Mouse (Mus musculus): ENCODE data around the gene Fxr2.

Fxr2 gene

GRCm38 (mm10) chr11:69632284-69633089 lies at the start of gene Fxr2:
Fxr2 (plus strand) TSS chr11:69632990.
- peak; percentile 100 for DNase-seq

GRCm38 (mm10) chr11:69584008-69584407 lies 48.8 kb upstream of the Fxr2 start:
- DNase-seq: no peak

DNA sequence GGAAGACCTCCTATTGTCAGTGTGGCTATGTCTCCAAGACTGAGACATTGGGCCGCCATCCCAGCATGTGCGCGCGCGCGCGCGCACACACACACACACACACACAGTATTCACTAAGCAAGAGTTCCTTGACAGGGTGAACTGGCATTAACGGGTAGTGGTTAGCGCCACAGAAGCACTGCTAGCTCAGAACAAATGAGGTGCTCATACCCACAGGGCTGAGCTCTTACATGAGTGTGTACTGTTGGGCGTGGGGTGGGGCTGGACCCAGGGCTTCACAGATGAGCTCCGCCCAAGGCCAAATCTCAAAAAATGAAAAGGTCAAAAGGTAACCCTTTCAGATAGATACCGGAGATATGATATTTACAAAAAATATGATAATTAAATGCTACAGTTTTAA lies 47.9 kb upstream of the Fxr2 start:
- DNase-seq: no peak

- no peak for DNase-seq
Observed at GRCm38 (mm10) chr11:69585718-69586325, 47.0 kb upstream of the Fxr2 start.

DNA sequence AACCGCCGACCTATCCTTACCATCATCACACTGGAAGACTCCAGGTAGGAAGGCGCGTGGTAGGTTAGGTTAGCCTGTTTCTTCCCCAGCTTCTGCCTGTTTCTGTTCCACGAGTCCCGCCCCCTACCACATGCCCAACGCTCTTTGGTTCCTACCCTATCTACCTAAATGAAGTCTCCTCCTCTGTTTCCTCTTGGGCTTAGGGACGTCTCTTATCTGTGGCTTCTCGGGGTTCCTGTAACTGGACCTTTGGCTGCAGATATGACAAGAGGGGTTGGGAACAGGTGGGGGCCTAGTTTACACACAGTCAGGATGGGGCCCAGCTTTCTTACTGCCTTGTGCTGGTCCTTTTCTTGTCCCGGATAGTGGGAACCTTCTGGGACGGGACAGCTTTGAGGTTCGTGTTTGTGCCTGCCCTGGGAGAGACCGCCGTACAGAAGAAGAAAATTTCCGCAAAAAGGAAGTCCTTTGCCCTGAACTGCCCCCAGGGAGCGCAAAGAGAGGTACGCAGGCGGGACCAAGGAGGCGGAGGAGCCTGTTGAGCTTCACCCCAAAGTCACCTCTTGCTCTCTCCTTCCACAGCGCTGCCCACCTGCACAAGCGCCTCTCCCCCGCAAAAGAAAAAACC lies 43.5 kb upstream of the Fxr2 start:
- DNase-seq: no peak

GRCm38 (mm10) chr11:69590622-69591021 lies 42.2 kb upstream of the Fxr2 start:
- no peak for DNase-seq

DNA sequence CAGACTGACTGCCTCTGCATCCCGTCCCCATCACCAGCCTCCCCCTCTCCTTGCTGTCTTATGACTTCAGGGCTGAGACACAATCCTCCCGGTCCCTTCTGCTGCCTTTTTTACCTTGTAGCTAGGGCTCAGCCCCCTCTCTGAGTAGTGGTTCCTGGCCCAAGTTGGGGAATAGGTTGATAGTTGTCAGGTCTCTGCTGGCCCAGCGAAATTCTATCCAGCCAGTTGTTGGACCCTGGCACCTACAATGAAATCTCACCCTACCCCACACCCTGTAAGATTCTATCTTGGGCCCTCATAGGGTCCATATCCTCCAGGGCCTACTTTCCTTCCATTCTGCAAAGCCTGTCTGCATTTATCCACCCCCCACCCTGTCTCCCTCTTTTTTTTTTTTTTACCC lies 41.4 kb upstream of the Fxr2 start:
- DNase-seq: no peak

DNA sequence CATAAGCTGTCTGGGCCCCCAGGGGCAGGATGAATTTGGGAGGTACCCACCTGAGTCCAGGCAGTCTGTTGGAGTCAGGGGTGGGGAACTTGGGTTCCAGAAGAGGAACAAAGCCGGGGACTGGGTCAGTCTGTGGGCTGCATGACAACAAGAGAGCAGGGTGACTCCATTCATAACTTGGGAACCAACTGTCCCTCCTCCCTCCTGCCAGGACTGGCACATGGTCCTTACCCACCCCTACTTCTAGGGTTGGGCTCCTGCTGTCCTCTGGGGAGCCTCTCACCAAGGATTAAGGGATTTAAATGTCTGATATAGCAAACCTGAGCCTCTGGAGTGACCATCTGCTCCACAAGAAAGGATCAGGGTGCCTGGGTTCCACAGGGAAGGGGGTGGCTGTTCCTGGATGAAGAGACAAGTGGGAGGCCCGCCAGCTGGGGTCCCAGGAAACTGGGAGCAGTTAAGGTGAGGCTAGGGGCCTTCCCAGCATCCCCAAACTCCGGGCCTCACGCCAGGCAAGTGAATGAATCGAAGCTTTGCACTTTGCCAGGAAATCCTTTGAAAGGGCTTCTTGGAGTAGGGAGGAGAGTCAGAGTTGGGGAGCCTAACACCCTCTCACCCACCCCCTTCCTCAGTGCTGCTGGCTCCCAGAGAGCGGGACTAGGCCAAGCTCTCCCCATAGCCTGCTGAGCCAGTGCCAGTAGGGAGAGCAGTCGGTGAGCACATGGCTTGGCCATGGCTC lies 40.7 kb upstream of the Fxr2 start:
- no peak for DNase-seq

DNA sequence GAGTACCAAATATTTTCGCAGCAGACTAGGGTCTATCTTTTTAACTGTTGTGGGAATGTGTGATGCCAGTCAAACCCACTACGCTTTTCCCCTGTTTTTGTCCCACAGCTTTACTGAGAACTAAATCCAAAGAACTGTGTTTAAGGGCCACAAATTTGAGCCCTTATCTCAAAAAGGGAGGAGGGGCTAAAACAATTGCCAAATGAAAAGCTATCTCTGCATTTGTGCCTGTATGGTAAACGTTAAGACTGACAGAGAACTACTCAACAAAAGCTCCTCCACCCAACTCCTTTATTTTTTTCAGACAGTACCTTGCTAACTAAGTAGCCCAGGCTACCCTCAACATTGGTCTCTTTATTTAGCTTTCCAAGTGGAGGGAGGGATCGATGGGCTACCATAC lies 40.0 kb upstream of the Fxr2 start:
- DNase-seq: no peak

GRCm38 (mm10) chr11:69594853-69595252 lies 37.9 kb upstream of the Fxr2 start:
- no peak for DNase-seq

- no peak for DNase-seq
Observed at GRCm38 (mm10) chr11:69599436-69599835, 33.4 kb upstream of the Fxr2 start.

- peak; percentile 87 to 90 for DNase-seq
Observed at GRCm38 (mm10) chr11:69600098-69600497, 32.7 kb upstream of the Fxr2 start.

- DNase-seq: no peak
Observed at GRCm38 (mm10) chr11:69601768-69602167, 31.0 kb upstream of the Fxr2 start.

GRCm38 (mm10) chr11:69603516-69603915 lies 29.3 kb upstream of the Fxr2 start:
- DNase-seq: peak in 1 of 2 experiments; percentile 42

GRCm38 (mm10) chr11:69604347-69604746 lies 28.4 kb upstream of the Fxr2 start:
- no peak for DNase-seq

- peak; percentile 42 to 60 for DNase-seq
Observed at GRCm38 (mm10) chr11:69604795-69605664, 27.8 kb upstream of the Fxr2 start.

GRCm38 (mm10) chr11:69605726-69606490 lies 26.9 kb upstream of the Fxr2 start, which contains the start of gene Atp1b2:
Atp1b2 (minus strand) TSS chr11:69605942.
- peak; percentile 83 to 86 for DNase-seq

GRCm38 (mm10) chr11:69606491-69606795 lies 26.3 kb upstream of the Fxr2 start:
- DNase-seq: no peak

DNA sequence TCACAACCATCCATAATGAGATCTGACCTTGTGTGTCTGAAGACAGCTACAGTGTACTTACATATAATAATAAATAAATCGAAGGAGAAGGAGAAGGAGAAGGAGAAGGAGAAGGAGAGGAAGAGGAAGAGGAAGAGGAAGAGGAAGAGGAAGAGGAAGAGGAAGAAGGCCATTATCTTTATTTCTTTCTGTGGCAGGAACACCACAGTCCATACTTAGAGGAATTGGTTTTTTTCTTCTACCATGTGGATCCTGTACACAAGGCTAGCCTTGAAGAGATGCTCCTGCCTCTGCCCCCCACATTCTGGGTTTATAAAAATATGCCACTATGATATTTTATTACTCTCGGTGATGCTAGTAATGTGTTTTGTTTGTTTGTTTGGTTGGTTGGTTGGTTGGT lies 26.0 kb upstream of the Fxr2 start:
- DNase-seq: no peak

GRCm38 (mm10) chr11:69608525-69608924 lies 24.3 kb upstream of the Fxr2 start:
- DNase-seq: no peak

DNA sequence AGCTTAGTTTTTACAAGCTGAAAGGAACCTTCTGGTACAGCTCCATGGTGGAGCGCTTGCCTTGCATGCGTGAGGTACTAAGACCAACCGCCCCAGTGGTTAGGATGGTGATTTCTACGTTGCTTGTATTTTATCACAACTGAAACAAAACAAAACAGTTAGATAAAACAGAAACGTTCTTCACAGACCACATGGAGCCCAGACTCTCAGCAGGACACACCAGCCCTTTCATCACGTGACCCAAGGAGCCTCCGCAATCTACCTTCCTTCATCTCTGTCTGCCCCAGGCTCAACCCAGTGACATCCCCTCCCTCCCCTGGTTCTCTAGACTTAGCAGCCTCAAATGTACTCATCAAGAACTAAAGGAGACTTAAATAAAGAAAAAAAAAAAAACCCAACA lies 23.4 kb upstream of the Fxr2 start:
- no peak for DNase-seq

GRCm38 (mm10) chr11:69610899-69611298 lies 21.9 kb upstream of the Fxr2 start:
- DNase-seq: no peak
